Comparison of ENCODE assay signal across 8 mouse cellular contexts in genomic region chr8:47872361-47873107, GRCm38 (mm10). TPM values are rescaled to one million over a fixed set of nuclear protein-coding genes. Genes with fewer than 3 reads are reported as not detected.
DNase-seq lines count a peak whose midpoint lies in the region; ATAC-seq and TF ChIP-seq lines count a peak whose summit lies in the region.

No protein-coding gene starts in this region.

- no peak overlapping the region for H3K9ac ChIP-seq in embryonic facial prominence, embryonic 15.5 days
- no peak overlapping the region for H3K9ac ChIP-seq in stomach, embryonic 16.5 days (ENCODE audit: low read length)

- TF ChIP-seq CTCF in gastrocnemius, adult 2 months (IDR thresholded peaks at IDR 0.05) = peak; percentile 100

- intact Hi-C loops in gastrocnemius, adult 2 months (cut with DNase I) = loop anchor here (1.0 to 5.0 kb wide), 2 partner anchors 80 to 144 kb away; no protein-coding TSS in a partner anchor

- no peaks in the 10 kb centered on the region for H3K9me3 ChIP-seq in embryonic facial prominence, embryonic 15.5 days (replicated peaks)
- no peaks in the 10 kb centered on the region for H3K9me3 ChIP-seq in hindbrain, embryonic 10.5 days
- no peaks in the 10 kb centered on the region for H3K9me3 ChIP-seq in stomach, embryonic 16.5 days (replicated peaks; ENCODE audit: control insufficient read depth, low read length)

- no peak overlapping the region for H3K4me3 ChIP-seq in gastrocnemius, adult 2 months
- H3K4me3 ChIP-seq in embryonic facial prominence, embryonic 15.5 days (replicated peaks) = no peak overlapping the region
- no peak overlapping the region for H3K4me3 ChIP-seq in hindbrain, embryonic 10.5 days
- no peak overlapping the region for H3K4me3 ChIP-seq in stomach, embryonic 16.5 days (replicated peaks; ENCODE audit: low read length)

- H3K4me1 ChIP-seq in embryonic facial prominence, embryonic 15.5 days = 0 out of 2 replicates have a peak, but pooled peaks cover 5% of the 10 kb centered on the region
- H3K4me1 ChIP-seq in hindbrain, embryonic 10.5 days (replicated peaks) = peaks cover 6% of the 10 kb centered on the region; the same call in 1 of the 2 replicates
- H3K4me1 ChIP-seq in stomach, embryonic 16.5 days (ENCODE audit: control insufficient read depth, insufficient read depth, low read length) = no peaks in the 10 kb centered on the region

- no peak overlapping the region for H3K27ac ChIP-seq in gastrocnemius, adult 2 months
- H3K27ac ChIP-seq in embryonic facial prominence, embryonic 15.5 days (replicated peaks) = no peak overlapping the region
- H3K27ac ChIP-seq in hindbrain, embryonic 10.5 days = no peak overlapping the region
- H3K27ac ChIP-seq in stomach, embryonic 16.5 days (ENCODE audit: low read length) = no peak overlapping the region

- peak; percentile 51 for DNase-seq in gastrocnemius, adult 2 months
- no peak for DNase-seq in gastrocnemius, postnatal 10 days
- DNase-seq in MEL-GATA-1-ER (ENCODE audit: extremely low read depth, low read depth) = peak; percentile 18
- peak; percentile 42 for DNase-seq in hindbrain, embryonic 10.5 days (ENCODE audit: low spot score)
- peak; percentile 43 to 57 for DNase-seq in layer of hippocampus, postnatal 10 days (ENCODE audit: low spot score in 2 of 2)

- peaks cover 20% of the 10 kb centered on the region for H3K36me3 ChIP-seq in embryonic facial prominence, embryonic 15.5 days
- peaks cover 26% of the 10 kb centered on the region for H3K36me3 ChIP-seq in hindbrain, embryonic 10.5 days
- 0 out of 2 replicates have a peak, but pooled peaks cover 7% of the 10 kb centered on the region for H3K36me3 ChIP-seq in stomach, embryonic 16.5 days (ENCODE audit: control insufficient read depth, insufficient read depth, low read length)

- ATAC-seq in embryonic facial prominence, embryonic 15.5 days (ENCODE audit: insufficient number of reproducible peaks, low FRiP score, low TSS enrichment, low read depth) = peak; percentile 77; the same call in 1 of the 2 replicates
- ATAC-seq in megakaryocyte progenitor cell, adult 5-6 weeks (replicated peaks; ENCODE audit: poor library complexity) = peak; percentile 91
- ATAC-seq in stomach, embryonic 16.5 days (ENCODE audit: insufficient read depth, low FRiP score) = peak; percentile 76

- 46% methylated on average over 13 of the region's 13 CpGs for WGBS in embryonic facial prominence, embryonic 15.5 days
- WGBS in hindbrain, embryonic 10.5 days = 51% methylated on average over 13 of the region's 13 CpGs
- WGBS in stomach, embryonic 16.5 days = 50% methylated on average over 13 of the region's 13 CpGs

- H3K4me2 ChIP-seq in embryonic facial prominence, embryonic 15.5 days (replicated peaks) = no peak overlapping the region
- H3K4me2 ChIP-seq in stomach, embryonic 16.5 days (ENCODE audit: low read depth, low read length) = no peak overlapping the region

- H3K27me3 ChIP-seq in embryonic facial prominence, embryonic 15.5 days = no peaks in the 10 kb centered on the region
- H3K27me3 ChIP-seq in hindbrain, embryonic 10.5 days (ENCODE audit: insufficient read depth, poor library complexity, severe bottlenecking) = no peaks in the 10 kb centered on the region
- no peaks in the 10 kb centered on the region for H3K27me3 ChIP-seq in stomach, embryonic 16.5 days (ENCODE audit: control insufficient read depth, insufficient read depth, low read length)

RNA-seq across cellular contexts. Expression of gene Cldn22, which starts 48.3 kb away (rescaled TPM):
- total RNA-seq in gastrocnemius, adult 2 months (2021) = under 1 TPM; 0.31 TPM
- total RNA-seq in gastrocnemius, postnatal 10 days (2021) = under 1 TPM in 1 of 2 experiments, not detected in 1; 0.23 TPM
- polyA plus RNA-seq in embryonic facial prominence, embryonic 15.5 days (2015; fragmentation: Nextera tagmentation; extraction: Ambion mirVana) = not detected in 2 replicates
- not detected in 2 replicates for polyA plus RNA-seq in hindbrain, embryonic 10.5 days (2016; fragmentation: Nextera tagmentation; extraction: Ambion mirVana)
- under 1 TPM; 0.47 to 0.62 TPM for total RNA-seq in layer of hippocampus, postnatal 10 days (2021)
- total RNA-seq in megakaryocyte progenitor cell, adult 5-6 weeks (2015) = not detected in 2 replicates
- not detected in 2 replicates for total RNA-seq in megakaryocyte progenitor cell, adult 5-6 weeks (2017)
- not detected in 2 replicates for polyA plus RNA-seq in stomach, embryonic 16.5 days (2015; fragmentation: Nextera tagmentation; extraction: Ambion mirVana)

RNA-seq across cellular contexts. Expression of gene Cldn24, which starts 50.6 kb away (rescaled TPM):
- total RNA-seq in gastrocnemius, adult 2 months (2021) = not detected
- not detected for total RNA-seq in gastrocnemius, postnatal 10 days (2021)
- polyA plus RNA-seq in embryonic facial prominence, embryonic 15.5 days (2015; fragmentation: Nextera tagmentation; extraction: Ambion mirVana) = not detected in 2 replicates
- 0.39 TPM in 1 of 2 replicates, not detected in the other for polyA plus RNA-seq in hindbrain, embryonic 10.5 days (2016; fragmentation: Nextera tagmentation; extraction: Ambion mirVana)
- total RNA-seq in layer of hippocampus, postnatal 10 days (2021) = not detected
- total RNA-seq in megakaryocyte progenitor cell, adult 5-6 weeks (2015) = not detected in 2 replicates
- total RNA-seq in megakaryocyte progenitor cell, adult 5-6 weeks (2017) = not detected in 2 replicates
- not detected in 2 replicates for polyA plus RNA-seq in stomach, embryonic 16.5 days (2015; fragmentation: Nextera tagmentation; extraction: Ambion mirVana)
